Mouse (Mus musculus) lung, postnatal 0 days (tissue): ENCODE measurements around the gene B4galnt1.
"Not testable (repeated sequence)": the region's sequence is repeated elsewhere in the genome, so short reads cannot be mapped to it uniquely, and the experiment has no call there.

Source experiments
- CTCF ChIP-seq: IDR thresholded peaks from 2 replicates; pipeline ENCODE4 v1.5.1; 2016; ENCODE audit warnings: antibody characterized with exemption, mild to moderate bottlenecking
- EP300 ChIP-seq: IDR thresholded peaks from 2 replicates; pipeline ENCODE4 v1.6.1; 2016; ENCODE audit warnings: antibody characterized with exemption, mild to moderate bottlenecking, control low read depth

DNA sequence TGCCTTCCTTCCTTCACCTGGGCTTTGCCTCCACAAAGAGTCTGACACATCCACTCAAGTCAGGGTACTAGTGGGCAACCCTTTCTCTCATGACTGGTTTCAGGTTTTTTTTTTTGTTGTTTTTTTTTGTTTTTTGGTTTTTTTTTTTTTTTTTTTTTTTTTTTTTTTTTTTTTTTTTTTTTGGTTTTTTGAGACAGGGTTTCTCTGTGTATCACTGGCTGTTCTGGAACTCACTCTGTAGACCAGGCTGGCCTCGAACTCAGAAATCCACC, 27.0 kb downstream of the B4galnt1 start:
- TF ChIP-seq CTCF, EP300: not testable (repeated sequence)
